Mouse (Mus musculus): ENCODE results near the gene Tbc1d1. TPM values are rescaled to one million over a fixed set of nuclear protein-coding genes. Genes with fewer than 3 reads are reported as not detected.

Gene Tbc1d1
- polyA plus RNA-seq, 1 experiment from 2014 or later: 11.5 TPM

GRCm38 (mm10) chr5:64346343-64346885, 190.3 kb downstream of the Tbc1d1 start:
- H3K27me3 ChIP-seq (ENCODE audit: control insufficient read depth, insufficient read depth, low read length): no peaks in the 10 kb centered on the region
- no peaks in the 10 kb centered on the region for H3K36me3 ChIP-seq (ENCODE audit: control insufficient read depth, insufficient read depth, low read length)
- peak overlapping the region; percentile 67 for H3K27ac ChIP-seq (replicated peaks)
- H3K4me2 ChIP-seq (replicated peaks; ENCODE audit: low read depth): no peak overlapping the region
- no peak for TF ChIP-seq CTCF (IDR thresholded peaks at IDR 0.05; ENCODE audit: low read depth)
- TF ChIP-seq EP300 (optimal IDR thresholded peaks at IDR 0.05): no peak
- DNase-seq (ENCODE audit: low spot score): peak; percentile 41
- no peak; the same call in 1 of the 2 replicates for ATAC-seq (ENCODE audit: low FRiP score, low TSS enrichment)
- WGBS: 69% methylated on average over 6 of the region's 6 CpGs
- H3K9ac ChIP-seq (ENCODE audit: low read length): no peak overlapping the region
- no peak overlapping the region for H3K4me3 ChIP-seq (ENCODE audit: low read depth, low read length)
- H3K9me3 ChIP-seq (ENCODE audit: control insufficient read depth, low read length): no peaks in the 10 kb centered on the region
- peaks cover 3% of the 10 kb centered on the region; the same call in 1 of the 2 replicates for H3K4me1 ChIP-seq (replicated peaks; ENCODE audit: control insufficient read depth, insufficient read depth)

GRCm38 (mm10) chr5:64348166-64348565, 192.1 kb downstream of the Tbc1d1 start:
- no peak for ATAC-seq (ENCODE audit: low FRiP score, low TSS enrichment)
- Histone ChIP-seq H3K27me3 (ENCODE audit: control insufficient read depth, insufficient read depth, low read length) (no peaks in the 10 kb centered on the region), H3K36me3 (ENCODE audit: control insufficient read depth, insufficient read depth, low read length) (peaks cover 5% of the 10 kb centered on the region; the same call in 1 of the 2 replicates), H3K9me3 (ENCODE audit: control insufficient read depth, low read length) (no peaks in the 10 kb centered on the region), H3K4me2 (replicated peaks; ENCODE audit: low read depth) (no peak overlapping the region), H3K4me3 (ENCODE audit: low read depth, low read length) (no peak overlapping the region), H3K27ac (replicated peaks) (no peak overlapping the region), H3K9ac (ENCODE audit: low read length) (no peak overlapping the region), H3K4me1 (replicated peaks; ENCODE audit: control insufficient read depth, insufficient read depth) (peaks cover 3% of the 10 kb centered on the region; the same call in 1 of the 2 replicates)
- no peak for DNase-seq (ENCODE audit: low spot score)
- 90% methylated on average over 2 of the region's 2 CpGs for WGBS
- TF ChIP-seq EP300 (optimal IDR thresholded peaks at IDR 0.05) (no peak), CTCF (IDR thresholded peaks at IDR 0.05; ENCODE audit: low read depth) (no peak)

- ATAC-seq (ENCODE audit: low FRiP score, low TSS enrichment): no peak
- Histone ChIP-seq H3K9me3 (ENCODE audit: control insufficient read depth, low read length) (no peaks in the 10 kb centered on the region), H3K4me2 (replicated peaks; ENCODE audit: low read depth) (no peak overlapping the region), H3K4me1 (replicated peaks; ENCODE audit: control insufficient read depth, insufficient read depth) (peaks cover 3% of the 10 kb centered on the region; the same call in 1 of the 2 replicates), H3K27ac (replicated peaks) (no peak overlapping the region), H3K27me3 (ENCODE audit: control insufficient read depth, insufficient read depth, low read length) (no peaks in the 10 kb centered on the region), H3K4me3 (ENCODE audit: low read depth, low read length) (no peak overlapping the region), H3K36me3 (ENCODE audit: control insufficient read depth, insufficient read depth, low read length) (peaks cover 5% of the 10 kb centered on the region; the same call in 1 of the 2 replicates), H3K9ac (ENCODE audit: low read length) (no peak overlapping the region)
- DNase-seq (ENCODE audit: low spot score): no peak
- TF ChIP-seq CTCF (IDR thresholded peaks at IDR 0.05; ENCODE audit: low read depth) (no peak), EP300 (optimal IDR thresholded peaks at IDR 0.05) (no peak)
- 82% methylated on average over 8 of the region's 8 CpGs for WGBS
Measured at GRCm38 (mm10) chr5:64348780-64349179, 192.7 kb downstream of the Tbc1d1 start.

DNA sequence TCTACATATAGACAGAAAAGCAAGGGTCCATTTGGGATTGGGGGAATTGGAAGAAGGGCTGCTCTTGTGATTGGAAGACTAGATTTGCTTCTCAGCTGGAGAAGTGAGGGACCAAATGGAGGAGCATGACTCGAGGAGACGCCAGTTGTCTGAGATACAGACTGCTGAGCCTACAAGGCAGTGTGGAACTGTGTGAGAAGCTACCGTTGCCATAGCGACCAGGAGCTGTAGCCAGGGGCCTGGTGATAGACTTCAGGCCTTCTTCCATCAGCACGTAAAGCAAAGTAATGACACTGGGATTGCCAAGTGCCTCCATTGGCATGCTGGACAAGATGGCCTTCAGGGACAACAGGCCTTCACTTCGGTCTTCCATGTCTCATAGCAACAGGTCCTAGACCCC, 195.9 kb downstream of the Tbc1d1 start:
- TF ChIP-seq EP300 (optimal IDR thresholded peaks at IDR 0.05) (no peak), CTCF (IDR thresholded peaks at IDR 0.05; ENCODE audit: low read depth) (no peak)
- H3K4me2 ChIP-seq (replicated peaks; ENCODE audit: low read depth): no peak overlapping the region
- DNase-seq (ENCODE audit: low spot score) (no peak), ATAC-seq (ENCODE audit: low FRiP score, low TSS enrichment) (no peak)
- no peak overlapping the region for H3K9ac ChIP-seq (ENCODE audit: low read length)
- no peak overlapping the region for H3K4me3 ChIP-seq (ENCODE audit: low read depth, low read length)
- no peak overlapping the region for H3K27ac ChIP-seq (replicated peaks)
- H3K36me3 ChIP-seq (ENCODE audit: control insufficient read depth, insufficient read depth, low read length): peaks cover 5% of the 10 kb centered on the region; the same call in 1 of the 2 replicates
- 90% methylated on average over 6 of the region's 6 CpGs for WGBS
- no peaks in the 10 kb centered on the region for H3K27me3 ChIP-seq (ENCODE audit: control insufficient read depth, insufficient read depth, low read length)
- H3K9me3 ChIP-seq (ENCODE audit: control insufficient read depth, low read length): no peaks in the 10 kb centered on the region
- no peaks in the 10 kb centered on the region for H3K4me1 ChIP-seq (replicated peaks; ENCODE audit: control insufficient read depth, insufficient read depth)

GRCm38 (mm10) chr5:64358639-64359584, 202.8 kb downstream of the Tbc1d1 start:
- peak overlapping the region; percentile 82 for H3K27ac ChIP-seq (replicated peaks)
- no peak overlapping the region for H3K4me3 ChIP-seq (ENCODE audit: low read depth, low read length)
- H3K4me2 ChIP-seq (replicated peaks; ENCODE audit: low read depth): no peak overlapping the region
- no peak for TF ChIP-seq CTCF (IDR thresholded peaks at IDR 0.05; ENCODE audit: low read depth)
- TF ChIP-seq EP300 (optimal IDR thresholded peaks at IDR 0.05): no peak
- no peak overlapping the region for H3K9ac ChIP-seq (ENCODE audit: low read length)
- ATAC-seq (ENCODE audit: low FRiP score, low TSS enrichment) (peak; percentile 48; the same call in 1 of the 2 replicates), DNase-seq (ENCODE audit: low spot score) (no peak)
- WGBS: 48% methylated on average over 18 of the region's 18 CpGs
- peaks cover 2% of the 10 kb centered on the region; the same call in 1 of the 2 replicates for H3K4me1 ChIP-seq (replicated peaks; ENCODE audit: control insufficient read depth, insufficient read depth)
- H3K9me3 ChIP-seq (ENCODE audit: control insufficient read depth, low read length): no peaks in the 10 kb centered on the region
- no peaks in the 10 kb centered on the region for H3K36me3 ChIP-seq (ENCODE audit: control insufficient read depth, insufficient read depth, low read length)
- H3K27me3 ChIP-seq (ENCODE audit: control insufficient read depth, insufficient read depth, low read length): no peaks in the 10 kb centered on the region
